Mouse (Mus musculus): ENCODE measurements at regions not wholly inside any gene's neighbourhood (a gene's known extent, or its start where the extent isn't known, plus 50 kb on each side); places are given as distances from the start of the nearest gene placed in this dataset.

- Histone ChIP-seq H3K27ac (ENCODE audit: insufficient read depth, low read depth, low read length) (no peak overlapping the region), H3K27me3 (replicated peaks; ENCODE audit: control insufficient read depth, insufficient read depth, low read length) (no peaks in the 10 kb centered on the region), H3K4me1 (ENCODE audit: control insufficient read depth, insufficient read depth, low read length) (no peaks in the 10 kb centered on the region), H3K36me3 (ENCODE audit: control insufficient read depth, insufficient read depth, low read length) (no peaks in the 10 kb centered on the region), H3K4me3 (ENCODE audit: insufficient read depth, low read depth, low read length) (no peak overlapping the region)
- TF ChIP-seq POLR2A (IDR thresholded peaks at IDR 0.05; ENCODE audit: low read depth, low read length) (no peak), CTCF (conservative IDR thresholded peaks at IDR 0.05; ENCODE audit: insufficient read depth, insufficient read length, low read depth, low read length) (no peak)
- DNase-seq, result no peak
- WGBS, result 66% methylated on average over 1 of the region's 1 CpGs
Measured at GRCm38 (mm10) chr8:73930344-73930743, 577.0 kb upstream of the Large1 start.

DNA sequence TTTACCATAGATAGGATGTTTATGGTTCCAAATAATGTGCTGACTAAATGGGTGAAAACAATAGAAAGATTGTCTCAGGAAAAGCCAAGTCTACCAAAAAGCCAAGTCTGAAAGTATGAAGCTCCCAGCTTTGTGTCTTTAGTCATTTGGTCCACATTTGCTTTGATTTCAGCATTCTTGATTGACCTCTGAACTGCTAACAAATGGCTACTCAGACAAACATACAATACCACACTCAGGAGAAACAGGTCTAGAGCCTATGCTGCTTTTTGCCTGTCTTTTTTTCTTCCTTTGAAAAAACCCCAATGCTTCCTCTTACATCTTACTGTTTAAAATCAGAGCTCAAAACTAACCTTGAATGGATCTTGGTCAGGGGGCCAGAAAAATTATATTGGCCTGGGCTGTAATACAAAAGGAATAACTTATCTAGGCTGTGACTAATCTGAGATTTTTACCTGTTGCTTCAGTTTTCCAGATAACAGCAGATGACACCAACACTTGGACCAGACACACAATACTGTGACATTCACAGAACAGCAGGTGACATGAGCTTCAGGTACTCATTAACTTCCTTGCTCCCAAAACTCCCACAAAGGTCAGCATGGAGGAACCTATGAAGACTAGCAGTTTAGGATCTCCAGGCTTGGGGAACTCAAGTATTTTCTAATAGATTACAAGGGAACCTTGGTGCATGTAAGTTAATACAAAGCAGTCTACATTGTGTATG, 572.3 kb upstream of the Large1 start:
- Histone ChIP-seq H3K27me3 (replicated peaks; ENCODE audit: control insufficient read depth, insufficient read depth, low read length) (no peaks in the 10 kb centered on the region), H3K27ac (ENCODE audit: insufficient read depth, low read depth, low read length) (no peak overlapping the region), H3K4me3 (ENCODE audit: insufficient read depth, low read depth, low read length) (no peak overlapping the region), H3K4me1 (ENCODE audit: control insufficient read depth, insufficient read depth, low read length) (no peaks in the 10 kb centered on the region), H3K36me3 (ENCODE audit: control insufficient read depth, insufficient read depth, low read length) (no peaks in the 10 kb centered on the region)
- no peak for DNase-seq
- TF ChIP-seq POLR2A (IDR thresholded peaks at IDR 0.05; ENCODE audit: low read depth, low read length) (no peak), CTCF (conservative IDR thresholded peaks at IDR 0.05; ENCODE audit: insufficient read depth, insufficient read length, low read depth, low read length) (no peak)

DNA sequence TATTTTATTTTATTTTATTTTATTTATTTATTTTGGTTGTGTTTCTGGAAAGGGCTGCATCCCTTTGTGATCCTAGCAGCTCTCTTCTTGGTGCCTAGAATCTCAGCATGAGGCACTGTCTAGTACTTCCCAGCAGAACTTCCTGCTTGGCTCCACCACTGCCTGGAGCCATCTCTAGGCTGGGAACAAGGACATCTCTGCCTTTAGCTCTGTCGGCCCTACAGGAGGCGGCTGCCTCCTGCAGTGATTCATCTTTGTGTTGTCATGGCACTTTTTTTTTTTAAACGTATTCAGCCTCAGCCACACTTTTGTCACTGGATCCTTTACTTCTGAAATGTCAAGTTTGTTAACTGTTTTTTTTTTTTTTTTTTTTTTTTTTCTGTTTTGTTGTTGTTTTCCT, 569.8 kb upstream of the Large1 start:
- Histone ChIP-seq H3K4me3 (ENCODE audit: insufficient read depth, low read depth, low read length) (no peak overlapping the region), H3K27ac (ENCODE audit: insufficient read depth, low read depth, low read length) (no peak overlapping the region), H3K36me3 (ENCODE audit: control insufficient read depth, insufficient read depth, low read length) (no peaks in the 10 kb centered on the region), H3K27me3 (replicated peaks; ENCODE audit: control insufficient read depth, insufficient read depth, low read length) (no peaks in the 10 kb centered on the region), H3K4me1 (ENCODE audit: control insufficient read depth, insufficient read depth, low read length) (no peaks in the 10 kb centered on the region)
- 31% methylated on average over 3 of the region's 3 CpGs for WGBS
- no peak for DNase-seq
- TF ChIP-seq CTCF (conservative IDR thresholded peaks at IDR 0.05; ENCODE audit: insufficient read depth, insufficient read length, low read depth, low read length) (no peak), POLR2A (IDR thresholded peaks at IDR 0.05; ENCODE audit: low read depth, low read length) (no peak)

- Histone ChIP-seq H3K4me1 (ENCODE audit: control insufficient read depth, insufficient read depth, low read length) (no peaks in the 10 kb centered on the region), H3K36me3 (ENCODE audit: control insufficient read depth, insufficient read depth, low read length) (no peaks in the 10 kb centered on the region), H3K27me3 (replicated peaks; ENCODE audit: control insufficient read depth, insufficient read depth, low read length) (no peaks in the 10 kb centered on the region), H3K27ac (ENCODE audit: insufficient read depth, low read depth, low read length) (no peak overlapping the region), H3K4me3 (ENCODE audit: insufficient read depth, low read depth, low read length) (no peak overlapping the region)
- DNase-seq, result no peak
- TF ChIP-seq POLR2A (IDR thresholded peaks at IDR 0.05; ENCODE audit: low read depth, low read length) (no peak), CTCF (conservative IDR thresholded peaks at IDR 0.05; ENCODE audit: insufficient read depth, insufficient read length, low read depth, low read length) (no peak)
- 84% methylated on average over 2 of the region's 2 CpGs for whole genome bisulfite sequencing
Measured at GRCm38 (mm10) chr8:73921158-73921557, 567.8 kb upstream of the Large1 start.

GRCm38 (mm10) chr8:73920564-73920963, 567.2 kb upstream of the Large1 start:
- TF ChIP-seq CTCF (conservative IDR thresholded peaks at IDR 0.05; ENCODE audit: insufficient read depth, insufficient read length, low read depth, low read length), result no peak
- TF ChIP-seq POLR2A (IDR thresholded peaks at IDR 0.05; ENCODE audit: low read depth, low read length), result no peak
- H3K27me3 ChIP-seq (replicated peaks; ENCODE audit: control insufficient read depth, insufficient read depth, low read length), result no peaks in the 10 kb centered on the region
- DNase-seq, result no peak
- no peak overlapping the region for H3K27ac ChIP-seq (ENCODE audit: insufficient read depth, low read depth, low read length)
- H3K4me1 ChIP-seq (ENCODE audit: control insufficient read depth, insufficient read depth, low read length), result no peaks in the 10 kb centered on the region
- H3K4me3 ChIP-seq (ENCODE audit: insufficient read depth, low read depth, low read length), result no peak overlapping the region
- H3K36me3 ChIP-seq (ENCODE audit: control insufficient read depth, insufficient read depth, low read length), result no peaks in the 10 kb centered on the region

- no peaks in the 10 kb centered on the region for H3K4me1 ChIP-seq (ENCODE audit: control insufficient read depth, insufficient read depth, low read length)
- TF ChIP-seq CTCF (conservative IDR thresholded peaks at IDR 0.05; ENCODE audit: insufficient read depth, insufficient read length, low read depth, low read length), result no peak
- no peak for TF ChIP-seq POLR2A (IDR thresholded peaks at IDR 0.05; ENCODE audit: low read depth, low read length)
- H3K27me3 ChIP-seq (replicated peaks; ENCODE audit: control insufficient read depth, insufficient read depth, low read length), result no peaks in the 10 kb centered on the region; the same call in 1 of the 2 replicates
- H3K27ac ChIP-seq (ENCODE audit: insufficient read depth, low read depth, low read length), result no peak overlapping the region
- H3K36me3 ChIP-seq (ENCODE audit: control insufficient read depth, insufficient read depth, low read length), result no peaks in the 10 kb centered on the region
- peak; percentile 14 for DNase-seq
- WGBS, result 42% methylated on average over 6 of the region's 6 CpGs
- H3K4me3 ChIP-seq (ENCODE audit: insufficient read depth, low read depth, low read length), result no peak overlapping the region
Measured at GRCm38 (mm10) chr8:73905071-73905470, 551.7 kb upstream of the Large1 start.

GRCm38 (mm10) chr8:73903838-73904237, 550.5 kb upstream of the Large1 start:
- Histone ChIP-seq H3K4me1 (ENCODE audit: control insufficient read depth, insufficient read depth, low read length) (no peaks in the 10 kb centered on the region), H3K27ac (ENCODE audit: insufficient read depth, low read depth, low read length) (no peak overlapping the region), H3K4me3 (ENCODE audit: insufficient read depth, low read depth, low read length) (no peak overlapping the region), H3K36me3 (ENCODE audit: control insufficient read depth, insufficient read depth, low read length) (no peaks in the 10 kb centered on the region), H3K27me3 (replicated peaks; ENCODE audit: control insufficient read depth, insufficient read depth, low read length) (no peaks in the 10 kb centered on the region; the same call in 1 of the 2 replicates)
- 64% methylated on average over 3 of the region's 3 CpGs for WGBS
- no peak for TF ChIP-seq POLR2A (IDR thresholded peaks at IDR 0.05; ENCODE audit: low read depth, low read length)
- DNase-seq, result peak; percentile 2
